Comparison of ENCODE assay signal across 22 mouse cellular contexts in genomic region chr16:32588568-32588967, GRCm38 (mm10). TPM values are rescaled to one million over a fixed set of nuclear protein-coding genes. Genes with fewer than 3 reads are reported as not detected.
DNase-seq lines count a peak whose midpoint lies in the region; ATAC-seq lines count a peak whose summit lies in the region.
"Had no signal": no experiment of that assay in that cellular context is flagged by ENCODE, and none has a peak within 500 bp of the region (broad histone marks: within the 10 kb centered on the region; RNA-seq: fewer than 3 reads in every experiment).

No protein-coding gene starts in this region.

- no peak overlapping the region for H3K9ac ChIP-seq in intestine, embryonic 15.5 days
- no peak overlapping the region for H3K9ac ChIP-seq in intestine, embryonic 16.5 days (ENCODE audit: low read depth, low read length)
- no peak overlapping the region for H3K9ac ChIP-seq in midbrain, embryonic 11.5 days (ENCODE audit: low read length)
- H3K9ac ChIP-seq in midbrain, embryonic 15.5 days, result no peak overlapping the region
- H3K9ac ChIP-seq: embryonic facial prominence, embryonic 13.5 days; embryonic facial prominence, embryonic 15.5 days; forebrain, embryonic 12.5 days had no signal

- peak; percentile 4 for DNase-seq in midbrain, embryonic 11.5 days (ENCODE audit: low spot score, missing footprints)
- DNase-seq in layer of hippocampus, postnatal 36 days, result no peak
- DNase-seq: adrenal gland, adult 2 months; adrenal gland, postnatal 10 days; adrenal gland, postnatal 25 days; cerebellum, adult 11 months; cerebellum, adult 18-20 months; cerebellum, adult 8-10 months; cerebellum, adult 9-11 months; cerebellum, postnatal 14 days; cerebellum, postnatal 36 days; embryo, embryonic 11 days had no signal

- 81% methylated on average over 3 of the region's 3 CpGs for WGBS in intestine, embryonic 15.5 days
- WGBS in intestine, embryonic 16.5 days, result 80% methylated on average over 3 of the region's 3 CpGs
- 92% methylated on average over 3 of the region's 3 CpGs for WGBS in midbrain, embryonic 11.5 days
- WGBS in midbrain, embryonic 15.5 days, result 91% methylated on average over 3 of the region's 3 CpGs

- no peak overlapping the region for H3K4me2 ChIP-seq in intestine, embryonic 15.5 days (replicated peaks)
- H3K4me2 ChIP-seq in intestine, embryonic 16.5 days (ENCODE audit: low read depth, low read length), result no peak overlapping the region
- H3K4me2 ChIP-seq in midbrain, embryonic 11.5 days, result no peak overlapping the region
- H3K4me2 ChIP-seq in midbrain, embryonic 15.5 days, result no peak overlapping the region
- H3K4me2 ChIP-seq: embryonic facial prominence, embryonic 13.5 days; embryonic facial prominence, embryonic 15.5 days; forebrain, embryonic 12.5 days had no signal

- H3K4me1 ChIP-seq in intestine, embryonic 15.5 days (replicated peaks), result no peaks in the 10 kb centered on the region
- H3K4me1 ChIP-seq in intestine, embryonic 16.5 days (ENCODE audit: control insufficient read depth, insufficient read depth, low read length), result no peaks in the 10 kb centered on the region
- no peaks in the 10 kb centered on the region; the same call in 1 of the 2 replicates for H3K4me1 ChIP-seq in midbrain, embryonic 11.5 days (ENCODE audit: control insufficient read depth, insufficient read depth, low read length)
- no peaks in the 10 kb centered on the region for H3K4me1 ChIP-seq in midbrain, embryonic 15.5 days
- H3K4me1 ChIP-seq: embryonic facial prominence, embryonic 13.5 days; embryonic facial prominence, embryonic 15.5 days; forebrain, embryonic 10.5 days; forebrain, embryonic 12.5 days had no signal

- no peaks in the 10 kb centered on the region for H3K36me3 ChIP-seq in intestine, embryonic 15.5 days
- H3K36me3 ChIP-seq in intestine, embryonic 16.5 days (ENCODE audit: control insufficient read depth, insufficient read depth, low read length), result no peaks in the 10 kb centered on the region
- no peaks in the 10 kb centered on the region for H3K36me3 ChIP-seq in midbrain, embryonic 11.5 days (ENCODE audit: control insufficient read depth, insufficient read depth, low read length)
- no peaks in the 10 kb centered on the region for H3K36me3 ChIP-seq in midbrain, embryonic 15.5 days (replicated peaks)
- H3K36me3 ChIP-seq: embryonic facial prominence, embryonic 13.5 days; embryonic facial prominence, embryonic 15.5 days; forebrain, embryonic 10.5 days; forebrain, embryonic 12.5 days had no signal

- no peak overlapping the region for H3K4me3 ChIP-seq in intestine, embryonic 15.5 days (replicated peaks)
- no peak overlapping the region for H3K4me3 ChIP-seq in intestine, embryonic 16.5 days (ENCODE audit: low read length)
- no peak overlapping the region for H3K4me3 ChIP-seq in midbrain, embryonic 11.5 days (ENCODE audit: low read depth, low read length)
- no peak overlapping the region for H3K4me3 ChIP-seq in midbrain, embryonic 15.5 days
- H3K4me3 ChIP-seq: embryonic facial prominence, embryonic 13.5 days; embryonic facial prominence, embryonic 15.5 days; erythroblast, embryonic 14.5 days; forebrain, embryonic 10.5 days; forebrain, embryonic 12.5 days had no signal

- H3K27ac ChIP-seq in intestine, embryonic 15.5 days, result no peak overlapping the region
- no peak overlapping the region for H3K27ac ChIP-seq in intestine, embryonic 16.5 days (ENCODE audit: low read length)
- H3K27ac ChIP-seq in midbrain, embryonic 11.5 days (ENCODE audit: low read depth, low read length), result no peak overlapping the region
- H3K27ac ChIP-seq in midbrain, embryonic 15.5 days, result no peak overlapping the region
- H3K27ac ChIP-seq: embryonic facial prominence, embryonic 13.5 days; embryonic facial prominence, embryonic 15.5 days; forebrain, embryonic 10.5 days; forebrain, embryonic 12.5 days had no signal

- no peaks in the 10 kb centered on the region for H3K9me3 ChIP-seq in intestine, embryonic 15.5 days
- no peaks in the 10 kb centered on the region for H3K9me3 ChIP-seq in intestine, embryonic 16.5 days (ENCODE audit: control insufficient read depth, low read length)
- H3K9me3 ChIP-seq in midbrain, embryonic 11.5 days (ENCODE audit: control insufficient read depth, low read length), result no peaks in the 10 kb centered on the region
- no peaks in the 10 kb centered on the region for H3K9me3 ChIP-seq in midbrain, embryonic 15.5 days
- H3K9me3 ChIP-seq: embryonic facial prominence, embryonic 13.5 days; embryonic facial prominence, embryonic 15.5 days; forebrain, embryonic 10.5 days; forebrain, embryonic 12.5 days had no signal

- ATAC-seq in intestine, embryonic 15.5 days, result peak; percentile 47; the same call in 1 of the 2 replicates
- ATAC-seq in intestine, embryonic 16.5 days, result no peak
- no peak for ATAC-seq in midbrain, embryonic 11.5 days (ENCODE audit: low FRiP score)
- ATAC-seq in midbrain, embryonic 15.5 days (replicated peaks), result no peak
- ATAC-seq: forebrain, embryonic 14.5 days; forebrain, embryonic 16.5 days had no signal

- no peaks in the 10 kb centered on the region for H3K27me3 ChIP-seq in intestine, embryonic 15.5 days (replicated peaks)
- H3K27me3 ChIP-seq in intestine, embryonic 16.5 days (replicated peaks; ENCODE audit: control insufficient read depth, insufficient read depth, low read length), result no peaks in the 10 kb centered on the region
- H3K27me3 ChIP-seq in midbrain, embryonic 11.5 days (ENCODE audit: control insufficient read depth, insufficient read depth, low read length), result no peaks in the 10 kb centered on the region
- no peaks in the 10 kb centered on the region for H3K27me3 ChIP-seq in midbrain, embryonic 15.5 days (replicated peaks)
- H3K27me3 ChIP-seq: embryonic facial prominence, embryonic 13.5 days; embryonic facial prominence, embryonic 15.5 days; forebrain, embryonic 12.5 days had no signal

RNA-seq across cellular contexts. Expression of gene Tfrc, which starts 20.2 kb away (rescaled TPM):
- 88.1 and 103 TPM in 2 replicates for polyA plus RNA-seq in intestine, embryonic 15.5 days (2015; fragmentation: Nextera tagmentation; extraction: Ambion mirVana)
- 56.4 and 64.9 TPM in 2 replicates for polyA plus RNA-seq in intestine, embryonic 16.5 days (2015; fragmentation: Nextera tagmentation; extraction: Ambion mirVana)
- polyA plus RNA-seq in midbrain, embryonic 11.5 days (2014; fragmentation: Nextera tagmentation; extraction: Ambion mirVana), result 87.1 and 89.3 TPM in 2 replicates
- polyA plus RNA-seq in midbrain, embryonic 15.5 days (2015; fragmentation: Nextera tagmentation; extraction: Ambion mirVana), result 33.0 and 35.6 TPM in 2 replicates
- total RNA-seq in layer of hippocampus, postnatal 36 days (2021), result 10 to 100 TPM; 55.9 to 62.1 TPM

RNA-seq across cellular contexts. Expression of gene Tnk2, which starts 55.1 kb away (rescaled TPM):
- 9.2 and 10.1 TPM in 2 replicates for polyA plus RNA-seq in intestine, embryonic 15.5 days (2015; fragmentation: Nextera tagmentation; extraction: Ambion mirVana)
- 7.5 and 7.7 TPM in 2 replicates for polyA plus RNA-seq in intestine, embryonic 16.5 days (2015; fragmentation: Nextera tagmentation; extraction: Ambion mirVana)
- 6.1 and 6.6 TPM in 2 replicates for polyA plus RNA-seq in midbrain, embryonic 11.5 days (2014; fragmentation: Nextera tagmentation; extraction: Ambion mirVana)
- polyA plus RNA-seq in midbrain, embryonic 15.5 days (2015; fragmentation: Nextera tagmentation; extraction: Ambion mirVana), result 22.0 and 24.2 TPM in 2 replicates
- total RNA-seq in layer of hippocampus, postnatal 36 days (2021), result 100 to 1,000 TPM; 189 to 197 TPM
